Mouse (Mus musculus) liver, embryonic 18 days (tissue): ENCODE data around the gene Tnfrsf13c. TPM values are rescaled to one million over a fixed set of nuclear protein-coding genes. Genes with fewer than 3 reads are reported as not detected.

ENCODE experiments used
- polyA plus RNA-seq: library from polyadenylated mRNA; depleted of rRNA; stranded (reverse); fragments of >200 nt; gene quantifications from 2 replicates; pipeline ENCODE4 v1.2.3, GENCODE M21; 2012; rRNA removed

Gene Tnfrsf13c
- 1.4 and 2.6 TPM in 2 replicates for polyA plus RNA-seq

DNA sequence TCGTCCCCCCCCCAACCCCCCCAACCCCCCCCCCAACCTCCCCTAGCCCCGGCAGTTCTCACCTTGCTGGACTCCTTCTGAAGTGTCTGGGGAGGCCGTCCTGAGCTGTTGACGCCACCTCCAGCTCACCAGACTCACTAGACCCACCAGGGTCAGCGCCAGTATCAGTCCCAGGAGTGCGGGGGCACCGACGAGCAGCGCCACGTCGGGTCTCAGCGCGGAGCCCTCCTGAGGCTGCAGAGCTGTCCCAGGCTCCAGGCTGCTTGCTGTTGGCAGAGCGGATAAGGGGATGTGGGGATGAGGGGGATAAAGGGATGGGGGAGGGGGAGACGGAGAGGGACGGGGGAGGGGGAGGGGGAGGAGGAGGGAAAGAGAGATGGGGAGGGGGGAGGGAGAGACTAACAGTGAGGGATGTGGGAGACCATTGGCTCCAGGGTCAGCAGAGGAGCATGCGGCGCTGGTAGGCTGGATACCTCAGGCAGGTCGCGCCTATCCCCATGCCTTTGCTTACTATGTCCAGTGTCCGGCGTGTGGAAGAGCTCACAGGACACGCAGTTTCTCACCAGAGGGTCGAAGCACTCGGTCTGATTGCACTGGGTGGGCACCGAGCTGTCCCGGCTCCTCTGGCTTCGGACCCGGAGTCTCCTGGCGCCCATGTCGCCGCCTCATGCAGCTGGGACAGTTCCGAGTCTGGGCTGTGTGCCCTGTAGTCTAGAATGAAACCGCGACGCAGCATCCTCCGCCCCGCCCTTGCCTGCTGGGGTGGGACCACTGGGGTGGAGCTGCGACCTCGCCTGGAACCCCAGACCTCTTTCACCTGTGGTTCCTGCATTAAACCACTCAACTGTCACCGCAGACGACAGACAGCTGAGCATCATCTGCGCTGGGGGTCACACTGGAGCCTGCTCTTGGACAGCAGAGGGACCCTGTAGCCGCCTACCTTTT is at the start of gene Tnfrsf13c:
Gene Tnfrsf13c, minus strand, starts transcription at position 713 of the 945 bp plus-strand sequence.

GRCm38 (mm10) chr15:82252097-82252496 is 27.9 kb upstream of the Tnfrsf13c start, which contains the start of gene 1500009C09Rik:
Gene 1500009C09Rik, plus strand, starts transcription at chr15:82252397.

GRCm38 (mm10) chr15:82244115-82244804 is 20.1 kb upstream of the Tnfrsf13c start, which contains the start of gene Cenpm:
Gene Cenpm, minus strand, starts transcription at chr15:82244748.

DNA sequence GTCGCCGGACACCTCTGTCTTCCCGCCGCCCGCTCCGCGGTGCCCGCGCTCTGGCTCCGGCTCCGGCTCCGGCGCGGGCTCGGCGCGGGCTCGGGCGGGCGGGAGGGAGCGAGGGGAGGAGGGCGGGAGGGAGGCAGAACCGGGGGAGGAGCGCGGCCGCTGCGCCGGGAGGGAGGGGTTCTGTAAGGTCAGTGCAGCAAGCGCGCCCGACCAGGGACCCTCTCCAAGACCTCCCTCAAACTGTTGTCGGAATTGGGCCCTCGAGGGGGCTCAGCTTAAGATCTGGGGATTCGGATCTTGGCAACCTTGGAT is 11.5 kb downstream of the Tnfrsf13c start, which contains the start of gene Shisa8:
Gene Shisa8, minus strand, starts transcription at position 64 of the 312 bp plus-strand sequence.

Other genes with a start within 250 kb of the Tnfrsf13c start
- gene 1700029P11Rik, start 243.8 kb downstream of the Tnfrsf13c start, polyA plus RNA-seq, result not detected in 2 replicates
- gene Xrcc6, start 236.5 kb downstream of the Tnfrsf13c start, polyA plus RNA-seq, result 17.3 and 18.0 TPM in 2 replicates
- 12.0 and 12.1 TPM in 2 replicates for gene Desi1, start 190.5 kb downstream of the Tnfrsf13c start, polyA plus RNA-seq
- gene Snu13, start 176.8 kb downstream of the Tnfrsf13c start, polyA plus RNA-seq, result 53.1 TPM in 2 replicates
- gene 4930407I10Rik, start 165.2 kb downstream of the Tnfrsf13c start, polyA plus RNA-seq, result not detected in 2 replicates
- gene Mei1, start 154.4 kb downstream of the Tnfrsf13c start, polyA plus RNA-seq, result not detected in 2 replicates
- gene Ccdc134, start 96.4 kb downstream of the Tnfrsf13c start, polyA plus RNA-seq, result 4.2 and 4.4 TPM in 2 replicates
- gene Srebf2, start 77.2 kb downstream of the Tnfrsf13c start, polyA plus RNA-seq, result 24.5 and 28.5 TPM in 2 replicates
- 0.12 TPM in 2 replicates for gene Shisa8, start 11.6 kb downstream of the Tnfrsf13c start, polyA plus RNA-seq
- gene Cenpm, start 20.4 kb upstream of the Tnfrsf13c start, polyA plus RNA-seq, result 9.2 and 10.9 TPM in 2 replicates
- not detected in 2 replicates for gene 1500009C09Rik, start 28.0 kb upstream of the Tnfrsf13c start, polyA plus RNA-seq
- 0.05 and 0.06 TPM in 2 replicates for gene Sept3, start 50.5 kb upstream of the Tnfrsf13c start, polyA plus RNA-seq
- gene Wbp2nl, start 74.6 kb upstream of the Tnfrsf13c start, polyA plus RNA-seq, result 0.04 and 0.05 TPM in 2 replicates
- gene Naga, start 114.6 kb upstream of the Tnfrsf13c start, polyA plus RNA-seq, result 45.1 and 48.9 TPM in 2 replicates
- gene Pheta2, start 114.6 kb upstream of the Tnfrsf13c start, polyA plus RNA-seq, result 10.9 and 11.4 TPM in 2 replicates
- 86.6 and 90.5 TPM in 2 replicates for gene Smdt1, start 114.6 kb upstream of the Tnfrsf13c start, polyA plus RNA-seq
- 479 and 545 TPM in 2 replicates for gene Ndufa6, start 130.0 kb upstream of the Tnfrsf13c start, polyA plus RNA-seq
- gene Cyp2d22, start 155.9 kb upstream of the Tnfrsf13c start, polyA plus RNA-seq, result 45.3 and 51.9 TPM in 2 replicates
- gene Cyp2d11, start 169.7 kb upstream of the Tnfrsf13c start, polyA plus RNA-seq, result 0.31 and 0.43 TPM in 2 replicates
- gene Cyp2d10, start 182.8 kb upstream of the Tnfrsf13c start, polyA plus RNA-seq, result 139 and 151 TPM in 2 replicates
- 64.7 and 68.7 TPM in 2 replicates for gene Cyp2d9, start 209.1 kb upstream of the Tnfrsf13c start, polyA plus RNA-seq